Mouse (Mus musculus) retina, postnatal 7 days (tissue): ENCODE data around the gene Klhdc8a.
"Not testable (repeated sequence)": the region's sequence is repeated elsewhere in the genome, so short reads cannot be mapped to it uniquely, and the experiment has no call there.

Experiments
- DNase-seq: peaks from one replicate; pipeline ENCODE4 v3.0.0-alpha.2; 2012; ENCODE audit warnings: low read depth, low spot score

The Klhdc8a gene

GRCm38 (mm10) chr1:132298425-132298800, at the start of gene Klhdc8a:
Klhdc8a (plus strand) TSS chr1:132298626.
- no peak for DNase-seq

GRCm38 (mm10) chr1:132254467-132254866, 44.0 kb upstream of the Klhdc8a start:
- no peak for DNase-seq

- no peak for DNase-seq
These were observed 38.1 kb upstream of the Klhdc8a start for GRCm38 (mm10) chr1:132260331-132260730.

GRCm38 (mm10) chr1:132261058-132261457, 37.4 kb upstream of the Klhdc8a start:
- DNase-seq, result no peak

- DNase-seq, result no peak
These were observed 34.8 kb upstream of the Klhdc8a start for GRCm38 (mm10) chr1:132263618-132264017.

GRCm38 (mm10) chr1:132264577-132264976, 33.8 kb upstream of the Klhdc8a start:
- DNase-seq, result no peak

GRCm38 (mm10) chr1:132265211-132265859, 33.1 kb upstream of the Klhdc8a start:
- DNase-seq, result no peak

GRCm38 (mm10) chr1:132265936-132266335, 32.5 kb upstream of the Klhdc8a start:
- no peak for DNase-seq

- DNase-seq, result no peak
These were observed 31.5 kb upstream of the Klhdc8a start for GRCm38 (mm10) chr1:132266791-132267557.

GRCm38 (mm10) chr1:132267959-132268358, 30.5 kb upstream of the Klhdc8a start:
- no peak for DNase-seq

- DNase-seq, result no peak
These were observed 29.9 kb upstream of the Klhdc8a start for GRCm38 (mm10) chr1:132268418-132269060.

GRCm38 (mm10) chr1:132271237-132271636, 27.2 kb upstream of the Klhdc8a start:
- DNase-seq, result no peak

- DNase-seq, result no peak
These were observed 21.7 kb upstream of the Klhdc8a start for GRCm38 (mm10) chr1:132276694-132277093.

GRCm38 (mm10) chr1:132277124-132277523, 21.3 kb upstream of the Klhdc8a start:
- DNase-seq, result no peak

- DNase-seq, result not testable (repeated sequence)
These were observed 17.8 kb upstream of the Klhdc8a start for GRCm38 (mm10) chr1:132280636-132281035.

- no peak for DNase-seq
These were observed 16.8 kb upstream of the Klhdc8a start for GRCm38 (mm10) chr1:132281523-132282176.

- DNase-seq, result no peak
These were observed 16.3 kb upstream of the Klhdc8a start for GRCm38 (mm10) chr1:132282177-132282536.

GRCm38 (mm10) chr1:132283018-132283417, 15.4 kb upstream of the Klhdc8a start:
- DNase-seq, result no peak

- DNase-seq, result no peak
These were observed 11.7 kb upstream of the Klhdc8a start for GRCm38 (mm10) chr1:132286735-132287134.

GRCm38 (mm10) chr1:132287445-132287844, 11.0 kb upstream of the Klhdc8a start:
- DNase-seq, result no peak

GRCm38 (mm10) chr1:132287991-132288451, 10.4 kb upstream of the Klhdc8a start:
- no peak for DNase-seq

- DNase-seq, result no peak
These were observed 8.5 kb upstream of the Klhdc8a start for GRCm38 (mm10) chr1:132289965-132290364.
